Mouse (Mus musculus) heart, embryonic 16.5 days (tissue): ENCODE results near the gene Cog5. TPM values are rescaled to one million over a fixed set of nuclear protein-coding genes. Genes with fewer than 3 reads are reported as not detected.
A peak's percentile ranks its signal among the peaks of the same experiment; 100 is the strongest.

Experiments used
- ATAC-seq: fragments of 200-750 bp; cut with Nextera tagmentation; replicated peaks from 2 replicates; pipeline ENCODE4 v1.8.0; 2017; ENCODE audit warnings: moderate number of reproducible peaks; ENCODE audit not compliant: insufficient read depth, low FRiP score; ENCODE audit errors: extremely low read depth
- H3K27ac ChIP-seq: fragments of 300-500 bp; sonication (generic); 2 replicates; pipeline ENCODE4 v1.5.1; 2014; ENCODE audit warnings: mild to moderate bottlenecking, low read length, control low read depth, moderate library complexity
- H3K27me3 ChIP-seq: fragments of 300-500 bp; sonication (generic); 2 replicates; pipeline ENCODE4 v1.6.1; 2014; ENCODE audit warnings: low read length, mixed read lengths; ENCODE audit not compliant: control insufficient read depth, insufficient read depth
- H3K36me3 ChIP-seq: fragments of 300-500 bp; sonication (generic); 2 replicates; pipeline ENCODE4 v1.6.1; 2014; ENCODE audit not compliant: control insufficient read depth, insufficient read depth
- H3K4me1 ChIP-seq: fragments of 300-500 bp; sonication (generic); 2 replicates; pipeline ENCODE4 v1.6.1; 2014; ENCODE audit warnings: low read length, mixed read lengths; ENCODE audit not compliant: control insufficient read depth, insufficient read depth
- H3K4me2 ChIP-seq: fragments of 300-500 bp; sonication (generic); 2 replicates; pipeline ENCODE4 v1.6.1; 2014; ENCODE audit warnings: low read depth, mild to moderate bottlenecking, control low read depth, low read length
- H3K4me3 ChIP-seq: fragments of 300-500 bp; sonication (generic); 2 replicates; pipeline ENCODE4 v1.5.1; 2014; ENCODE audit warnings: mild to moderate bottlenecking, control low read depth, low read length
- H3K9ac ChIP-seq: fragments of 300-500 bp; sonication (generic); 2 replicates; pipeline ENCODE4 v1.6.1; 2014; ENCODE audit warnings: low read length, control low read depth
- H3K9me3 ChIP-seq: fragments of 300-500 bp; sonication (generic); replicated peaks from 2 replicates; pipeline ENCODE4 v1.6.1; 2016; ENCODE audit warnings: low read length; ENCODE audit not compliant: control insufficient read depth
- WGBS: fragments of 180-500 bp; shearing (Covaris S2); extraction: QIAGEN DNeasy Blood & Tissue Kit; methylation state at CpG from one replicate; pipeline ENCODE4 v1.1.7; 2014; 5-methylcytosine and 5-hydroxymethylcytosine counted together
- polyA plus RNA-seq: library from polyadenylated mRNA; unstranded; fragments of >200 nt; fragmentation: Nextera tagmentation; extraction: Ambion mirVana; gene quantifications from 2 replicates; pipeline ENCODE4 v1.2.1, GENCODE M21; 2015

Cog5 gene
- polyA plus RNA-seq, 1 experiment from 2014 or later: 27.3 TPM

GRCm38 (mm10) chr12:31896986-31897385 is 242.3 kb downstream of the Cog5 start:
- Histone ChIP-seq H3K4me2 (no peak overlapping the region), H3K27me3 (no peaks in the 10 kb centered on the region), H3K4me3 (no peak overlapping the region), H3K4me1 (peaks cover 11% of the 10 kb centered on the region), H3K36me3 (no peaks in the 10 kb centered on the region; the same call in 1 of the 2 replicates), H3K27ac (no peak overlapping the region), H3K9me3 (no peaks in the 10 kb centered on the region), H3K9ac (no peak overlapping the region)
- 70% methylated on average over 8 of the region's 8 CpGs for WGBS
- no peak for ATAC-seq

GRCm38 (mm10) chr12:31897456-31897855 is 242.8 kb downstream of the Cog5 start:
- no peaks in the 10 kb centered on the region for H3K9me3 ChIP-seq
- H3K4me2 ChIP-seq: no peak overlapping the region
- no peaks in the 10 kb centered on the region for H3K27me3 ChIP-seq
- no peak overlapping the region for H3K4me3 ChIP-seq
- no peak overlapping the region for H3K27ac ChIP-seq
- H3K36me3 ChIP-seq: no peaks in the 10 kb centered on the region; the same call in 1 of the 2 replicates
- H3K4me1 ChIP-seq: peaks cover 11% of the 10 kb centered on the region
- no peak for ATAC-seq
- H3K9ac ChIP-seq: no peak overlapping the region
- whole genome bisulfite sequencing: 72% methylated on average over 7 of the region's 7 CpGs

- Histone ChIP-seq H3K36me3 (no peaks in the 10 kb centered on the region), H3K9me3 (no peaks in the 10 kb centered on the region), H3K27ac (no peak overlapping the region), H3K4me3 (no peak overlapping the region), H3K4me2 (no peak overlapping the region), H3K27me3 (no peaks in the 10 kb centered on the region), H3K4me1 (peaks cover 10% of the 10 kb centered on the region), H3K9ac (no peak overlapping the region)
- 77% methylated on average over 4 of the region's 4 CpGs for WGBS
- no peak for ATAC-seq
These were observed 245.8 kb downstream of the Cog5 start for GRCm38 (mm10) chr12:31900391-31900914.

- H3K4me2 ChIP-seq: no peak overlapping the region
- H3K4me1 ChIP-seq: no peaks in the 10 kb centered on the region
- no peak overlapping the region for H3K4me3 ChIP-seq
- no peak overlapping the region for H3K27ac ChIP-seq
- H3K9me3 ChIP-seq: no peaks in the 10 kb centered on the region
- no peaks in the 10 kb centered on the region; the same call in 1 of the 2 replicates for H3K36me3 ChIP-seq
- no peak overlapping the region for H3K9ac ChIP-seq
- 50% methylated on average over 6 of the region's 6 CpGs for WGBS
- H3K27me3 ChIP-seq: no peaks in the 10 kb centered on the region
- no peak for ATAC-seq
These were observed 251.3 kb downstream of the Cog5 start for GRCm38 (mm10) chr12:31905696-31906551.

- Histone ChIP-seq H3K9ac (no peak overlapping the region), H3K36me3 (no peaks in the 10 kb centered on the region; the same call in 1 of the 2 replicates), H3K9me3 (no peaks in the 10 kb centered on the region), H3K4me2 (no peak overlapping the region), H3K27me3 (no peaks in the 10 kb centered on the region), H3K4me3 (no peak overlapping the region), H3K4me1 (no peaks in the 10 kb centered on the region), H3K27ac (no peak overlapping the region)
- ATAC-seq: no peak
- 93% methylated on average over 2 of the region's 2 CpGs for WGBS
These were observed 252.8 kb downstream of the Cog5 start for GRCm38 (mm10) chr12:31907436-31907835.

- Histone ChIP-seq H3K9ac (no peak overlapping the region), H3K4me1 (peaks cover 10% of the 10 kb centered on the region), H3K4me2 (no peak overlapping the region), H3K4me3 (no peak overlapping the region), H3K36me3 (no peaks in the 10 kb centered on the region), H3K27me3 (no peaks in the 10 kb centered on the region), H3K27ac (no peak overlapping the region), H3K9me3 (no peaks in the 10 kb centered on the region; the same call in 1 of the 2 replicates)
- WGBS: 75% methylated on average over 6 of the region's 6 CpGs
- no peak for ATAC-seq
These were observed 258.4 kb downstream of the Cog5 start for GRCm38 (mm10) chr12:31912966-31913551.

- H3K27me3 ChIP-seq: no peaks in the 10 kb centered on the region
- no peak overlapping the region for H3K4me3 ChIP-seq
- H3K4me1 ChIP-seq: peaks cover 10% of the 10 kb centered on the region
- no peaks in the 10 kb centered on the region for H3K36me3 ChIP-seq
- no peak for ATAC-seq
- peak overlapping the region; percentile 7; the same call in 1 of the 2 replicates for H3K27ac ChIP-seq
- no peaks in the 10 kb centered on the region; the same call in 1 of the 2 replicates for H3K9me3 ChIP-seq
- no peak overlapping the region for H3K4me2 ChIP-seq
- H3K9ac ChIP-seq: no peak overlapping the region
- WGBS: 32% methylated on average over 4 of the region's 4 CpGs
These were observed 258.9 kb downstream of the Cog5 start for GRCm38 (mm10) chr12:31913614-31914013.

- no peaks in the 10 kb centered on the region for H3K27me3 ChIP-seq
- WGBS: 81% methylated on average over 5 of the region's 5 CpGs
- peaks cover 10% of the 10 kb centered on the region for H3K4me1 ChIP-seq
- 0 out of 2 replicates have a peak, but pooled peaks cover 2% of the 10 kb centered on the region for H3K36me3 ChIP-seq
- no peak overlapping the region for H3K9ac ChIP-seq
- no peak overlapping the region for H3K4me2 ChIP-seq
- peak overlapping the region; percentile 88 for H3K27ac ChIP-seq
- H3K9me3 ChIP-seq: no peaks in the 10 kb centered on the region; the same call in 1 of the 2 replicates
- H3K4me3 ChIP-seq: no peak overlapping the region
- ATAC-seq: no peak
These were observed 262.0 kb downstream of the Cog5 start for GRCm38 (mm10) chr12:31916691-31917090.

GRCm38 (mm10) chr12:31917245-31917644 is 262.6 kb downstream of the Cog5 start:
- WGBS: 34% methylated on average over 5 of the region's 5 CpGs
- Histone ChIP-seq H3K9me3 (no peaks in the 10 kb centered on the region; the same call in 1 of the 2 replicates), H3K4me2 (no peak overlapping the region), H3K27me3 (no peaks in the 10 kb centered on the region), H3K9ac (peak overlapping the region; percentile 42; the same call in 1 of the 2 replicates), H3K36me3 (0 out of 2 replicates have a peak, but pooled peaks cover 2% of the 10 kb centered on the region), H3K27ac (peak overlapping the region; percentile 88), H3K4me3 (no peak overlapping the region), H3K4me1 (peaks cover 10% of the 10 kb centered on the region)
- ATAC-seq: peak; percentile 93
